Mouse (Mus musculus) adrenal gland (tissue): ENCODE results near the gene Tmem189.

Experiments
- intact Hi-C: fragments of 180-260 bp; cut with DNase I; formaldehyde crosslinking; loops from one replicate; pipeline ENCODE4 v1.15.1; 2025

The Tmem189 gene

DNA sequence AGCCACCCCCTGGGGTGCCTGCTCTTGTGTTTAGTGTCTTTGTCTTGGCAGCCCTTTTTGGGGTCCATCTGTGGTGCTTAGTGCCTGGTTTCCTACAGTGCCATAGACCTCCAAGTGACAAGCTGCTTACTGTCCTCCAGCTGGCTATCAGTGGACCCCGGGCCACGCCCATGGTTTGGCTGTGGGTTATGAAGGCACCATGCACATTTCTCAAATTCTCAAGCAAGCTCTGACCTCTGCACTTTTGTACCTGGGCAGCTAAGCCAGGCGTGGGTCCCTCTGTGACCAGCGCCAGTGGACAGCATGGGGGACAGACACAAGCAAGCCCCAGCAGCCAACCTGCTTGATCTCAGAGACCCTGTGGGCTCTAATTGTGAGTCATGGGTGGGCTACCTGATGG, 14.8 kb upstream of the Tmem189 start:
- intact Hi-C loops, result no loop called here

DNA sequence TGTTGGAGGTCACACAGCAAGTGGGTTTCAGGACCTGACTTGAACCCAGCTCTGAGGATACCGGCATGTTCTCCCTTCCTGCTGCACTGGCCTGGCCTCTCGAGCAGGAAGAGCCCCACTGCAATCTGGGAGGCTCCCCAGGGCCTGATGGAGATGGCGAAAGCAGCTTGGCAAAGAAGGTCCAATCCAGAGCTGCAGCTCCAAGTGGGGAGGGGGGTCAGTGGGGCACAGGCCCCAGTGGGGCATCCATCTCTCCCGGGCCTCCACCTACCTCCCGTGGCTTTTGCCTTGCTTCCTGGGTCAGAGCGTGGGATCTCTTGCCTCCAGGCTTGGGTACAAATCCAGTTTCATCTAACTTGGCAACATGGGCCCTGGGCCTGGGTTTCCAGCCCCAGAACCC, 12.5 kb upstream of the Tmem189 start:
- intact Hi-C loops, result no loop called here

DNA sequence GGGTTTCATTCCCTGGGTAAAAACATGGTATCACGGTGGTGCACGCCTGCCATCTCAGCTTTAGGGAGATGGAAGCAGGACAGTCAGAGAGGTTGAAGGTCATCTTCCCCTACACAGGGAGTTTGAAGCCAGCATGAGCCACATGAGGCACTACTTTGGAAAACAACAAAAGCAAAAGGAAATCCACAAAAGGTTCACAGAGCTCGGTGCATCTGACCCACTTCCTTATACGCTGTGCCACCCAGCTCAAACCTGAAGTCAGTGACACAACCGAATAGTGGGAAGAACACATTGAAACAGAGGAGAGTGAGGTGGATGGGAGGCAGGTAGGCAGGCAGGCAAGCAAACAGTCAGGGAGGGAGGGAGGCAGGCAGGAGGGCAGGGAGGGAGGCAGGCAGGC, 11.8 kb upstream of the Tmem189 start:
- intact Hi-C loops, result no loop called here

DNA sequence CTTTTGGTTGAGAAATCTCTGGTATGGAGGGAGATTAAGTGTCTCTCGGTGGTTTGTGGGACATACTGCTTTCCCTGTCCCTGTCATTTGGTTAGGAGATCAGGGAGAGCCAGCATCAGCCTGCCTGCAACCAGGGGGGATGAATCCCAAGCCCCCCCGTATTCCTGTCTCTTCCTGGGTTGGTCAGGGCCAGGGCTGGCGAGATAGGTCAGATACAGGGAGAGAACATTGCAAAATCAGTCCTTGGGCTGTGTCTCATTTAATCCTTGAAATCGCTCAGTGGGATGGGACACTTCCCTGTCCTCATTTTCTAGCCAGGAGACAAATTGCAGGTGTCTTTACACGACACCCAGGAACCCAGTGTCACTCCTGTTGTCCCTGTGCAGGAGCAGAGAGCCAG, 10.4 kb upstream of the Tmem189 start:
- intact Hi-C loops, result no loop called here

DNA sequence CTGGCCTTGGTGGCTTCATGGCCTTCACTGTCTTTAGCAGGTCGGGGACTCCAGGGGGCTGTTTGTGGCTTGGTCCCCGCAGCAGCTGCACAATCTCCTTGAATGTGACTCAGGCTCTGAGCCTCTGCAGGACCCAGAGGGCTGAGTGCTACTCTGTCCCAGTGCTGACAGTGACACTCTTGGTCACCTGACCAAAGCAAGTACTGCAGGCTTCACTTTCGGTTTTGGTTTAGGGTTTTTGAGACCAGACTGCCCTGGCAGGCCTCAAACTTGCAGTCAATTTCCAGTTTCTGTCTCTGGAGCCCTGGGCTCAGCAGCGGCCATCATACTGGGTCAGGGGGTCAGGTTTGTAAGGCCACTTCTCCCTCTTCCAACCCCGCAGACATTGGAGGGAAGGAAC, 8.3 kb upstream of the Tmem189 start:
- intact Hi-C loops, result no loop called here

DNA sequence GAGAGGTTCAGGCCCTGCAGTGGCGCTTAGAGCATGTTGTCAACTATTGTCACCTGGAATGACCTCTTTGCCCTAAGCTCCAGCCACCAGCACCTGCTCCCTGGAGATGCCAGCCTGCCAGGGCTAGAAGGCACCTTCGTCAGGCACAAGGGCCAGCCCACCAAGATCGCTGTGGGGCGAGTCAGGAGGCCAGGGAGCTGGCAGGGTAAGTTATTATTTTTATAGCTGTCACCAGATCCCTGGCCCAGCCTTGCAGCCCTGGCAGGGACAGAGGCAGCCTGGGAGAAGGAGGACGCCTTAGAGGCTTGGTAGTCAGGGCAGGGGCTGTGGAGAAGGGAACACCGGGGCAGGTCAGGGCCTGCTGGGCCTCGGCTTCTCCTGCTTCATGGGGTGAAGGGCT, 6.5 kb upstream of the Tmem189 start:
- intact Hi-C loops, result no loop called here

DNA sequence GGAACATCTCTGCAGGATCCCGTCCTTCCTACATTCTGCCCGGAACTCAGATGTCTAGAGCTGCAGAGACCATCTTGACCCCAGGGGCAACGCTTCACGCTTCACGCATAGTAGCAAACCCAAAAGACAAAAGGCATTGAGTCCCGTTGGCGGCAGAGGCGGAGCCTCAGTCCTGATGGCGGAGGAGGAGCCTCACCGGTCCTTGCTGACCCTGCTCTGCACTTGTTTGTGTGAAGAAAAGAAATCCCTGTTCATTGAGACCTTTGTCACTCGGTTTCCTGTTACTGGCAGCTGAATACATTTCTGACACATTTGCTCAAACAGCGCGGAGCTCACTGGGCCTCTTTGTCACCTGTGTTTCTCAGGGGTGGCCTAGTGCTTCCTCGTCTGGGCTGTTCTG, 5.9 kb upstream of the Tmem189 start:
- intact Hi-C loops, result no loop called here

DNA sequence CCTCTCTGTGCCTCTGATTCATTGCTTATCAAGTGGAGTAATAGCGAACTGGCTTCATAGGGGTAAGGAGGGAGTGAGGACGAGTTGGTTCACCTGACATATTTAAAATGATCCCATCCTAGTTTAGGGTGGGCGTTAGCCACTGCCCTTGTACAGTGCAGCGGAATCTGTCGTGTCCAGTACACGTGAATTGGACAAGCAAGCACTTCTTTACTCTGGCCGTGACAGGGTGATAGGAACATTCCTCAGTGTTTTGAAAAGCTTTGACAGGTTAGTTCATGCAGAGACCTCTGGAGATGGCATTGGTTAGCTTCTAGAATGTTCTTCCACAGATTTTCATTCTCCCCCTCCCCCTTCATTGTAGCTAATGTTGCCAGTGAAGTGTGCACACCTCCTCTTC, 5.3 kb upstream of the Tmem189 start:
- intact Hi-C loops, result loop anchor here (5.0 kb wide), 1 partner anchor 157 kb away; no protein-coding TSS in a partner anchor

DNA sequence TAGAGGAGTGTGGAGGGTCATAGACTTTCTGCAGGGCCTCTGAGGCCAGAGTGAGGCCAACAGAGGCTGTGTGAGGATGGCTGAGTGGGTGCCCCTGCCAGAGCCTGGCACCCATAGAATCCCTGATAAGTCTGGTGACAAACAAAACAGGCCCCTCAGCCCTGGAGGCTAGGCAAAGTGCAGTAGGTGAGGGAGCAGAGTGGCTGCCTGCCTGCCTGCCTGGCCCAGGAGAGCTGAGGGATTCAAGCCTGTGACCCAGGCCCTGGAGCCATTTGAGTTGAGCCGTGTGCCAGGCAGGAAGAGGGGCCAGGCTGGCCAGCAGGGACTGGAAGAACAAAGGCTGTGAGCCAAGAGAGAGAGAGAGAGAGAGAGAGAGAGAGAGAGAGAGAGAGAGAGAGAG, 4.6 kb upstream of the Tmem189 start:
- intact Hi-C loops, result loop anchor here (5.0 kb wide), 1 partner anchor 158 kb away; no protein-coding TSS in a partner anchor

DNA sequence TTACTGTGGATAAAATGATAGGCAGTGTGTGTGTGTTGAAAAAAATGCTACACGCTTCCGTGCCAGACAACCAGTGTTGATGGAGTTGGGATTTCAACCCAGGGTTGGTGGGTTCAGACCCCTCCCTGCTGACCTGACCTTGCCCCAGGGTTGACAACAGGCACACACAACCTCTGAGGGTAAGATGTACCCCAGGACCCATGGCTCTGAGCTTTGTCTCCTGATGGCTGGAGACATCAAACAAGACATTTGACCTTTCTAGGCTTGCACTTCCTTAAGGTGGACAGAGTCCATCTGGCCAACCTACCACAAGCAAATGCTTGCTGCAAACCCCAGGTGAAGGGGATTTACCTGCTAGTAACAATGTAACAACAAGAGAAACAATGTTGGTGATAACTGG, 3.9 kb upstream of the Tmem189 start:
- intact Hi-C loops, result loop anchor here (5.0 kb wide), 1 partner anchor 159 kb away; no protein-coding TSS in a partner anchor

DNA sequence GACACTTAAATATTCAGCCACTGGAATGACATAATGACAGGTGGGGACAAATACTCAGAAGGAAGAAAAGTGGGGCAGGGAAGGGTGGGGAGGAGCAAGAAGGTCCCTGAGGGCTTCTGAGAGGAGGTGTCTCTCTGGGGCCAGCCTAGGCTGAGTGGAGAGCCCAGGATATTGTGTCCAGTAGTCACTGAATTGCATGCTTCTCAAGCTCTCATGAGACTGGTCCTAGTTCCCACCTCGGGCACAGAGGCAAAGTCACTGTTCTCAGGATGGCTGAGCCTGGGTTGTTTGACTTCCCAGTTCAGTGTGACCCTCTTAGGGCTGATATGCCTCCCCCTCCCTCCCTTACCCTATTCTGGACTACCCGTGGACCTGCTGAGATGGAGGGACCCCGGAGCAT, 3.2 kb upstream of the Tmem189 start:
- intact Hi-C loops, result loop anchor here (5.0 kb wide), 1 partner anchor 159 kb away; no protein-coding TSS in a partner anchor

DNA sequence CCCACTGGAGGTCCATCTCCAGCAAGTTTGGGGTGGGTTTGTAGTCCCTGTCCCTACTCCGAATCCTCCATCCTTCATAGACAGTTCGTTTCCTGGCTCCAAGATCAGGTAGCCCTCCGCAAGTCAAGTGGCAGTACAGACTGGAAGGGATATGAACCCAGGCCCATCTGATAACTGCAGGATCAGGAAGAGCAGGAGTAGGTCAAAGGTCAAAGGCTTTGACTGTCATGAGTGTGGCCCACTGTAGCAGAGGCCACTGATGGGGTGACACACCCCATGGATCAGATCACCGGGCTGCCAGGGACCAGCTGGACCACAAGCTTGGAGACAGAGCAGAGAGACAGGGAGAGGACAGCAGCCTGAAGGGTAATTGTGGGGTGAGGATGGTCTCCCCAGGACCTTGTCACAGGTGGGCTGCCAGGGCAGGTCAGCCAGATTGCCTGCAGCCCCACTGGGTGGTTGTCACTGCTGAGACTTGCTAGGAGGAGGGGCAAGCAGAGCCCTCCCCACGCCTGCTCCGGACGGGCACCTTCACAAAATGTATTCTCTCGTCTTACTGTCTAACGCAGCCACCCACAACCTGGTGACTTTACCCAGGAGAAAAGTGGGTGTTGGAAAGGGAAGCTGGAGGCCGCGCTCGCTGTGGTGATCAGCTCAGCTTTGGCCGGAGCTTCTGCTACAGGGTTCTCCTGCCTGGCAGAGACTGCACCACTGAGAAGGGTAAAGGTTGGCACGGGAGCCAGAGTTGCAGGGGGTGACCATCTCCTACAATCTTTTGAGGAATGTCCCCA, 2.4 kb upstream of the Tmem189 start:
- intact Hi-C loops, result loop anchor here (2.0 to 5.0 kb wide), 2 partner anchors 69 to 160 kb away; no protein-coding TSS in a partner anchor

DNA sequence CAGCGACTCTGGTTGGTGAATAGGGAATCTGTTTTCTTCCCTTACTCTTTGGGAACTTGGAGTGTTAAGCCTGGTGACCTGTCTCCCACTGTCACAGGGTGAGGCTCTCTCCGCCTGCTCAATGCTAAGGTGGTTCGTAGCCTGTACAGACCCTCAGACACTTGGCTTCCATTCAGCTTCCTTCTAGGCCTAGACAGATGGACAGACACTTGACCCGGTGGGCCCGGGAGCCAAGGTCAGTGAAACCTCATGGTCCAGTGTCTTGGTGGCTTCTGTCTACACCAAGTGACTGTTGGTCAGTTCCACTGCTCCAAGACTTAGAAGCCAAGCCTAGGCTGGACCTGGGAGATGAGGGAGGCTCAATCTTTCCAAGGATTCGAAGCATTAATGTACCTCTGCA, 1.8 kb upstream of the Tmem189 start:
- intact Hi-C loops, result loop anchor here (2.0 to 5.0 kb wide), 2 partner anchors 69 to 161 kb away; no protein-coding TSS in a partner anchor

DNA sequence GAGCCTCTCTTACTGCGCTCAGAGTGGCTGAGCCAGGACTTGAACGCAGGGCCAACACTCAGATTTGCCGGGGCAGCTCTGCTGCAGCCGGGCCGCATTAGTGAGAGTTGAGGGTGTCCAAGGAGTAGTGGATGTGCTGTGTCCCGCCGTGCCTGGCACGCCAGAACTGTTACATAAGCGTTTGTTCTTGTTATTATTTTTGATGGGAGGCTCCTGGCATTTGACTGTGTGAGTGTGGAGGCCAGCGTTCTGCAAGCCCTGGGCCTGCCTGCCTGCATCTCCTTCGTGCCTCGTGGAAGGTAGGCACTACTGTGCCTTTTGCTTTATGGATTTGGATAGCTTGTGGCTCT, 1.3 kb upstream of the Tmem189 start:
- intact Hi-C loops, result loop anchor here (2.0 to 5.0 kb wide), 2 partner anchors 70 to 161 kb away; no protein-coding TSS in a partner anchor

DNA sequence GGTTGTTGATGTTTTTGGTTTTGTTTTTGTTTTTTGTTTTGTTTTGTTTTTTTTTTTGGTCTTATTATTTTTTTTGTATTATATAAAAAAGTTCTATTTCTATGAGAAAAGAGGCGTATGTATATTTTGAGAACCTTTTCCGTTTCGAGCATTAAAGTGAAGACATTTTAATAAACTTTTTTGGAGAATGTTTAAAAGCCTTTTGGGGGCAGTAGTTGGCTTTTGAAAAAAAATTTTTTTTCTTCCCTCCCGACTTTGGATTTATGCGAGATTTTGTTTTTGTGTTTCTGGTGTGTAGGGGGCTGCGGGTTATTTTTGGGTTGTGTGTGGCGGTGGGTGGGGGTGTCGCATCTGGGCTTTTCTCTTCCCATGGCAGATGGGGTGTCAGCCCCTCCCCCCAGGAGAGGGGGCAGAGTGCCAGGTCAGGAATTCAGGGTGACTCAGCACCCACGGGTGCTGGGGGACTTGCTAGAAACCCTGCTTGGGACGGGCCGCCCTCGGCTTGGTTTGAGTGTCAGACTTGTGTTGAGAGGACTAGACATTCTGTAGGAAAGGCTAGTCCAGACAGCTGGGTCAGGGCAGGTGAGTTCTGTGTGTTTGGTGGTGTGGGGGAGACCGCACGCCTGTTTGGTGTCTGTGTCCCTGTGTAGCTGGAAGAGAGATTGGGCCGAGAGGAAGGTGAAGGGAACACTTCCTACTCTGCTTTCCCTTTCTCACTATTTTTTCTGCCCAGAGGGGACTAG, 768 bp upstream of the Tmem189 start:
- intact Hi-C loops, result loop anchor here (2.0 to 5.0 kb wide), 2 partner anchors 70 to 162 kb away; no protein-coding TSS in a partner anchor

DNA sequence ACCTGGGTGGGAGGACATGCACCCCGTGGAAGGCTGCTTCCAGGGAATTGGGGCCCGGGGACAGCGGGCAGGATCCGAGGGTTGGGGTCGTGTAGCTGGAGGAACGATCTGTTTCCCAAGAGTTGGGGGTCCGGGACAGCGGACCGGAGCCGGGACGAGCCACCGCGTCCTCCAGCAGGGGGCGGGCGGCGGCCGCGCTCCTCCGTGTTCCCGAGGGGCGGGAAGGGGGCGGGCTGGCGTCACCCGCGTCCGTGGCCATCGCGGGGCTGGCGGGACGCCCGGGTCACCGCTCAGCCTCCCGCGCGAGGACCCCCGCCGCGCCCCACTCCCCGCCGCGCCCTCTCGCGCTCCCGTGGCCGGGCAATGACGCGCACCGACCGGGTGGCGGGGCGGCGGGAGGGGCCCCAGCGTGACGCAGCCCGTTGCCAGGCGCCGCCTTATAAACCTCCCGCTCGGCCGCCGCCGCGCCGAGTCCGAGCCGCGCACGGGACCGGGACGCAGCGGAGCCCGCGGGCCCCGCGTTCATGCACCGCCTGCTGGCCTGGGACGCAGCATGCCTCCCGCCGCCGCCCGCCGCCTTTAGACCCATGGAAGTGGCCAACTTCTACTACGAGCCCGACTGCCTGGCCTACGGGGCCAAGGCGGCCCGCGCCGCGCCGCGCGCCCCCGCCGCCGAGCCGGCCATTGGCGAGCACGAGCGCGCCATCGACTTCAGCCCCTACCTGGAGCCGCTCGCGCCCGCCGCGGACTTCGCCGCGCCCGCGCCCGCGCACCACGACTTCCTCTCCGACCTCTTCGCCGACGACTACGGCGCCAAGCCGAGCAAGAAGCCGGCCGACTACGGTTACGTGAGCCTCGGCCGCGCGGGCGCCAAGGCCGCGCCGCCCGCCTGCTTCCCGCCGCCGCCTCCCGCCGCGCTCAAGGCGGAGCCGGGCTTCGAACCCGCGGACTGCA, 847 bp downstream of the Tmem189 start, which contains the start of gene Cebpb:
Gene Cebpb, plus strand, starts transcription at position 418 of the 954 bp plus-strand sequence.
- intact Hi-C loops, result loop anchor here (5.0 to 10.0 kb wide), 2 partner anchors 174 to 326 kb away; partner anchors contain the start of gene Ripor3

DNA sequence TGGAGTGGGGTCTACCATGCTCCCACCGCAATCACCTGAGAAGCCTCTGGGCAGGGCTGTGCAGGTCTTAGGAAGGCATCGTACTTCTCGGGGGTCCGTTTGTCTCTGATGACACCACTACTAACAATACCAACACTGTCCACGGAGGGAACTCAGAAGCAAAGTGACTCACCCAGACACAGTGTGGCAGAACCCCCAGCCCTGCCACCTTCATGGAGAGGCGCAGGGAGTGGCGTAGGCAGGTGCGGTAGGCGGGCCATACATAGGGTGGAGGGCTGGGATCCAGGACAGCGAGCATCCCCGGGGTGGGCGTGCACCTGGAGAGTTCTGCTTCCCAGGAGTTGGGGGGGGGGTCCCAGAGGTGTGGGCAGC, 1.5 kb downstream of the Tmem189 start:
- intact Hi-C loops, result loop anchor here (5.0 to 10.0 kb wide), 2 partner anchors 174 to 327 kb away; partner anchors contain the start of gene Ripor3

DNA sequence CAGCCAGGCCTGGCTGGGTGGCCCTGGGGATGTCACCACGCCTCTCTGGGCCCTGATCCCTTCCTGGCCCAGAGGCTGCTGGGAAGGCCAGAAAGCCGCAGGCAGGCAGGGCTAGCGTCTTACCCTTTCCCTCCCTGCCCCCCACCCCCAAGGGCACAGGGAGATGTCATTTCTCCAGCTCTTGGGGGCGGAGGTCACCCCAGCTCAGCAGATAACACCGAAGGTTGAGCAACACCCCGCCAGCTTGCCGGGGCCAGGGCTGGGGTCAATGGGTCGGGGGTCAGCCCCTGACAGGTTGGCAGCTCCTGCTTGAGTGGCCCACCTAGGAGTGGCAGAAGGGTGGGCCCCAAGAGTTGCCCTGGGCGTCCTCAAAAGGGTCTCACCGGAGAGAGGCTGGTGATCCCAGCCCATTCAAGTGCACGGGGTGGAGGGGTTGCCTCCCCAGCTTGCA, 1.9 kb downstream of the Tmem189 start:
- intact Hi-C loops, result loop anchor here (5.0 to 10.0 kb wide), 2 partner anchors 175 to 327 kb away; partner anchors contain the start of gene Ripor3

DNA sequence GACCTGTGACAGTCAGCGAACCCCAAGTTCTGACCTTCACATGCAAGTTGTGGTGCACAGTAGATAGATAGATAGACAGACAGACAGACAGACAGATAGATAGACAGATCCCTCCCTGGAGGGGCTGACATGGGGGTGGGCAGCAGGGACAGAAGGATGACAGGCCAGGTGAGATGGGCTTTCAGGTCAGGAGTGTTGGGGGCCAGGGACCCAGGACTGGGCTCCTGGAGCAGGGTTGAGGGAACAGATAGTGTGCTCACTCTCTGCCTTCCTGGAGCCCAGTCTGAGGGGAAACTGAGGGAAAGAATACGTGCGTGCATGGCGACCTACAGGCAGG, 2.4 kb downstream of the Tmem189 start:
- intact Hi-C loops, result loop anchor here (5.0 to 10.0 kb wide), 2 partner anchors 175 to 328 kb away; partner anchors contain the start of gene Ripor3

DNA sequence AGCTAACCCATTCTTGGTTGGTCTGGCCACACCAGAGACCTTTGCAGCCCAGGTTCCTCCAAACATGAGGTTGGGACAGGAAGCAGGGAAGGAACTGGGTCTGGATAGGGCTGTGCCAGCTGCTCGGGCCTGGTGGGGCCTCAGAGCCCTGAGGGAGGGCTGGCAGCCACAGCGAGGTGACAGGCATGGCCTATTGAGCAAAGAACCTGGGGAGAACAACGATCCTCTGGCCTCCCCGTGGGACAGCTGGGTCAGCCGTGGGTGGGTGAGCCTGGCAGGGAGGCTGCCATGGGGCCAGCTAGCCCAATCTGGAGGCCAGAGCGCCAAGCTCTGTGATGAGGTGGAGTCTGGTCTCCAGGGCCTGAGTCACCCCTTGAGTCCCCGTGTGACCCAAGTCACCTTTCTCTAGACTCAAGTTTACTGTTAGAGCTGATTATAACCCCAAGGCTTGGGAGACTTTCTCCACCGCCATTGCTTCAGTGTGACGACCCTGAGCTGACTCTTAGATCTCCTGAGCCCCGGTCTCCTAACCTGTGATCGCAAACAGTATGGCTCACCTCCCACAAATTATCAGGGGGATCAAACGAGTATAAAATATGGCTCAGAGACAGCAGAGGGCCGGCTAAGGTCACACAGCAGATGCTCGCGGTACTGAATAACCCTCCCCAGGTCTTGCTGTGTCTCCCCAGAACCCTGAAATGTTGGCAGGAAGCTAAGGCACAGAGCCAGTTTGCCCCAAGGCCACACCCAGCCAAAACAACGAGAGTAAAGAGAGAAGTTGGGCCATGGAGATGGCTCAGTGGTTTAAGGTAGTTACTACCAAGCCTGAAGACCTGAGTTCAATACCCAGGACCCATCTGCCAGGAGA, 3.0 kb downstream of the Tmem189 start:
- intact Hi-C loops, result loop anchor here (1.0 to 10.0 kb wide), 3 partner anchors 176 to 328 kb away; partner anchors contain the start of gene Ripor3
